Mouse (Mus musculus) T-cell, adult 2 months (primary cell): ENCODE data around the gene Calm5.
"Not testable (repeated sequence)": the region's sequence is repeated elsewhere in the genome, so short reads cannot be mapped to it uniquely, and the experiment has no call there.

Experiments used
- DNase-seq: peaks from one replicate; pipeline ENCODE4 v3.0.0; 2022; ENCODE audit warnings: low spot score

The Calm5 gene

GRCm38 (mm10) chr13:3866355-3867052 is 12.5 kb downstream of the Calm5 start:
- no peak for DNase-seq

- no peak for DNase-seq
Observed at GRCm38 (mm10) chr13:3867158-3867557, 13.2 kb downstream of the Calm5 start.

- no peak for DNase-seq
Observed at GRCm38 (mm10) chr13:3869901-3870300, 15.9 kb downstream of the Calm5 start.

GRCm38 (mm10) chr13:3872832-3873231 is 18.9 kb downstream of the Calm5 start:
- no peak for DNase-seq

GRCm38 (mm10) chr13:3876448-3876847 is 22.5 kb downstream of the Calm5 start:
- no peak for DNase-seq

GRCm38 (mm10) chr13:3877185-3877584 is 23.2 kb downstream of the Calm5 start:
- DNase-seq = no peak

GRCm38 (mm10) chr13:3877679-3878220 is 23.8 kb downstream of the Calm5 start:
- DNase-seq = no peak

GRCm38 (mm10) chr13:3886663-3887062 is 32.7 kb downstream of the Calm5 start:
- DNase-seq = no peak

- DNase-seq = no peak
Observed at GRCm38 (mm10) chr13:3889111-3889510, 35.1 kb downstream of the Calm5 start.

GRCm38 (mm10) chr13:3890061-3890460 is 36.1 kb downstream of the Calm5 start:
- no peak for DNase-seq

- DNase-seq = no peak
Observed at GRCm38 (mm10) chr13:3891479-3892087, 37.6 kb downstream of the Calm5 start.

GRCm38 (mm10) chr13:3892601-3893000 is 38.6 kb downstream of the Calm5 start:
- DNase-seq = peak; percentile 6

- peak; percentile 92 for DNase-seq
Observed at GRCm38 (mm10) chr13:3893126-3893734, 39.3 kb downstream of the Calm5 start.

- DNase-seq = no peak
Observed at GRCm38 (mm10) chr13:3894549-3894948, 40.6 kb downstream of the Calm5 start.

- DNase-seq = no peak
Observed at GRCm38 (mm10) chr13:3895397-3895980, 41.5 kb downstream of the Calm5 start.

- no peak for DNase-seq
Observed at GRCm38 (mm10) chr13:3896032-3896431, 42.1 kb downstream of the Calm5 start.

- DNase-seq = peak; percentile 71
Observed at GRCm38 (mm10) chr13:3896913-3897312, 42.9 kb downstream of the Calm5 start.

GRCm38 (mm10) chr13:3898202-3898601 is 44.2 kb downstream of the Calm5 start:
- not testable (repeated sequence) for DNase-seq

GRCm38 (mm10) chr13:3899301-3899700 is 45.3 kb downstream of the Calm5 start:
- DNase-seq = no peak
